Mouse (Mus musculus): ENCODE measurements around the gene Gm8871. TPM values are rescaled to one million over a fixed set of nuclear protein-coding genes. Genes with fewer than 3 reads are reported as not detected.

Gene Gm8871
- 0.55 TPM for polyA plus RNA-seq (2017; shearing (Covaris generic))

GRCm38 (mm10) chr5:10947505-10947904, at the start of gene Gm8871, which contains the start of gene Gm8857:
Gene Gm8871 (plus strand): TSS chr5:10947805.
Gene Gm8857 (plus strand): TSS chr5:10947807.

Other genes starting within 250 kb of the Gm8871 start
- gene Gm8857, start within 50 bp of the Gm8871 start, polyA plus RNA-seq (2017; shearing (Covaris generic)): not detected
- gene Gm8879, start 179.8 kb downstream of the Gm8871 start, polyA plus RNA-seq (2017; shearing (Covaris generic)): not detected
- gene Gm5861, start 235.3 kb downstream of the Gm8871 start, polyA plus RNA-seq (2017; shearing (Covaris generic)): 0.33 TPM